Mouse (Mus musculus) myocyte (in vitro differentiated cells): ENCODE measurements at regions not wholly inside any gene's neighbourhood (a gene's known extent, or its start where the extent isn't known, plus 50 kb on each side); places are given as distances from the start of the nearest gene placed in this dataset.
A peak's percentile ranks its signal among the peaks of the same experiment; 100 is the strongest.

Source experiments
- H3K27me3 ChIP-seq: one replicate; pipeline ENCODE4 v1.6.1; 2011; ENCODE audit not compliant: control insufficient read depth, insufficient read depth, insufficient read length
- H3K36me3 ChIP-seq: one replicate; pipeline ENCODE4 v1.6.1; 2011; ENCODE audit not compliant: control insufficient read depth, insufficient read depth
- H3K4me2 ChIP-seq: one replicate; pipeline ENCODE4 v1.6.1; 2011; ENCODE audit warnings: low read depth, control low read depth
- H3K4me3 ChIP-seq: one replicate; pipeline ENCODE4 v1.5.1; 2011; ENCODE audit warnings: mild to moderate bottlenecking, control low read depth, moderate library complexity
- H3K79me2 ChIP-seq: one replicate; pipeline ENCODE4 v1.6.1; 2011; ENCODE audit not compliant: control insufficient read depth, insufficient read depth
- H3ac ChIP-seq: one replicate; pipeline ENCODE4 v1.6.1; 2011; ENCODE audit not compliant: control insufficient read depth, insufficient read length
- CEBPB ChIP-seq: IDR thresholded peaks from 2 replicates; pipeline ENCODE4 v1.6.1; 2011; ENCODE audit warnings: mild to moderate bottlenecking, moderate library complexity; ENCODE audit not compliant: poor library complexity, insufficient read depth, severe bottlenecking
- E2F4 ChIP-seq: IDR thresholded peaks from one replicate; pipeline ENCODE4 v1.6.1; 2011; ENCODE audit warnings: mild to moderate bottlenecking, control low read depth, moderate library complexity; ENCODE audit not compliant: insufficient read depth
- MAX ChIP-seq: IDR thresholded peaks from one replicate; pipeline ENCODE4 v1.6.1; 2011; ENCODE audit warnings: low read depth, mild to moderate bottlenecking, control low read depth
- MYOD1 ChIP-seq, 3 experiments: IDR thresholded peaks; one replicate each; pipeline ENCODE4 v1.6.1; 2011; ENCODE audit warnings: control low read depth in 2 of 3, low read depth in 2 of 3, mild to moderate bottlenecking in 2 of 3, moderate library complexity in 1 of 3; ENCODE audit not compliant: insufficient read length in 2 of 3, control insufficient read depth in 1 of 3
- MYOG ChIP-seq, 3 experiments: IDR thresholded peaks; one replicate each; pipeline ENCODE4 v1.6.1; 2011; ENCODE audit warnings: control low read depth in 2 of 3, low read depth in 2 of 3, mild to moderate bottlenecking in 2 of 3; ENCODE audit not compliant: insufficient read length in 2 of 3, control insufficient read depth in 1 of 3, insufficient read depth in 1 of 3
- POLR2A ChIP-seq: IDR thresholded peaks from one replicate; pipeline ENCODE4 v1.6.1; 2011; ENCODE audit warnings: low read depth, mild to moderate bottlenecking, control low read depth, moderate library complexity; ENCODE audit not compliant: insufficient read length
- POLR2AphosphoS2 ChIP-seq: IDR thresholded peaks from one replicate; pipeline ENCODE4 v1.6.1; 2011; ENCODE audit warnings: low read depth, control low read depth; ENCODE audit not compliant: insufficient read length
- REST ChIP-seq: IDR thresholded peaks from one replicate; pipeline ENCODE4 v1.6.1; 2011; ENCODE audit warnings: mild to moderate bottlenecking, control low read depth, moderate library complexity; ENCODE audit not compliant: insufficient read depth, insufficient read length
- SRF ChIP-seq: IDR thresholded peaks from one replicate; pipeline ENCODE4 v1.6.1; 2011; ENCODE audit warnings: low read depth; ENCODE audit not compliant: control insufficient read depth, insufficient read length
- TCF12 ChIP-seq: IDR thresholded peaks from one replicate; pipeline ENCODE4 v1.6.1; 2011; ENCODE audit warnings: mild to moderate bottlenecking, control low read depth; ENCODE audit not compliant: poor library complexity, insufficient read depth, severe bottlenecking
- TCF3 ChIP-seq: IDR thresholded peaks from one replicate; pipeline ENCODE4 v1.6.1; 2011; ENCODE audit warnings: low read depth, control low read depth; ENCODE audit not compliant: insufficient read length
- USF1 ChIP-seq: IDR thresholded peaks from one replicate; pipeline ENCODE4 v1.6.1; 2011; ENCODE audit warnings: low read depth, mild to moderate bottlenecking, control low read depth, moderate library complexity

DNA sequence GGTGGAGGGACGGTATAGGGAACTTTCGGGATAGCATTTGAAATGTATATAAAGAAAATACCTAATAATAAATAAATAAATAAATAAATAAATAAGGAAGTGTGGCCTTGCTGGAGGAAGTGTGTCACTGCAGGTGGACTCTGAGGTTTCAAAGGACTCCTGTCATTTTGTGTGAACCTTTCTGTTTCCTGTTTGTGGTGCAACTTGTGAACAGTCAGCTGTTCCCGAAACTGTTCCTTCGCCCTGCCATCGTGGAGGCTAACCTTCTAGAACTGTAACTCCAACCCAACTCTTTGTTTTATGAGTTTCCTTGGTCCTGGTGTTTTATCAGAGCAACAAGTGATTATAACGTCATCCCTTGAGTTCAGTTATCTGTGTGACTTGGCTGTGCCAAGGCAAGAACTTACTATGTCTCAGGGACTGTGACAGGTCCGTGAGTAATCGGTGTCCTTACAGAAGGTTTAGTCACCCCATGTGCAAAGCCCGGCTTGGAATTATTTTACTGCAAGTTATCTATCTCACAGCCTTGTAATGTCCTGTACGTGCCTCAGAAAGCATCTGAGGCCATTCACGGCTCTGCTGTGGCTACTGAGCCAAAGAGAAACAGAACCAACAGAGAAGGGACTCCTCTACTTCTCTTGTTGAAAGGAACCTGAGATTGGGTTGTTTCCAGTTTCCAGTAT, 121.0 kb upstream of the L3mbtl4 start:
- no peak overlapping the region for H3ac ChIP-seq
- H3K4me3 ChIP-seq: no peak overlapping the region
- H3K79me2 ChIP-seq: no peaks in the 10 kb centered on the region
- no peaks in the 10 kb centered on the region for H3K36me3 ChIP-seq
- no peaks in the 10 kb centered on the region for H3K27me3 ChIP-seq
- H3K4me2 ChIP-seq: peak overlapping the region; percentile 72
- TF ChIP-seq POLR2AphosphoS2: no peak
- TF ChIP-seq MYOG (IDR thresholded peaks at IDR 0.05; ENCODE audit: control insufficient read depth in 1 of 3, insufficient read depth in 1 of 3, insufficient read length in 2 of 3, low read depth in 2 of 3): no peak
- no peak for TF ChIP-seq USF1
- TF ChIP-seq E2F4: no peak
- TF ChIP-seq MYOD1 (IDR thresholded peaks at IDR 0.05; ENCODE audit: control insufficient read depth in 1 of 3, insufficient read length in 2 of 3, low read depth in 2 of 3): no peak
- no peak for TF ChIP-seq SRF
- TF ChIP-seq REST: no peak
- TF ChIP-seq CEBPB: no peak; the same call in 1 of the 2 replicates
- TF ChIP-seq TCF12: no peak

DNA sequence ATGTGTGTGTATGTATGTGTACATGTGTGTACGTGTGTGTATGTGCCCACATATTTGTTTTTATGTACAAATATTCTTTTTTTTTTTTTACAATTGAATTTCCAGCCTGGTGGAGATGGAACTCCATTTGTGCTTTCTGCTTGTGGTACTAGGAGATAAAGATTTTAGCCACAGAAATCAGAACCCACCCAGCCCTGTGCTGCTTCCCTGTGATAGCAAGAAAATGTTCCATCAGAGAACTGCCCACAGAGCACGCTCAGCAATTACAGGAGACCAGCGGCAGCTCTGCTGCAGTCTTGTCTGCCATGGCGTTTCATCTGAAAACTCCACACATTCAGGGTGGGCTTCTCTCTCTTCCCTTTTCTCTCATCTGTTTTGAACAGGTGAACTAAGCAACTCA, 118.7 kb upstream of the L3mbtl4 start:
- Histone ChIP-seq H3K27me3 (no peaks in the 10 kb centered on the region), H3ac (no peak overlapping the region), H3K36me3 (no peaks in the 10 kb centered on the region), H3K4me2 (no peak overlapping the region), H3K79me2 (no peaks in the 10 kb centered on the region), H3K4me3 (no peak overlapping the region)
- TF ChIP-seq REST (no peak), CEBPB (no peak), MYOD1 (IDR thresholded peaks at IDR 0.05; ENCODE audit: control insufficient read depth in 1 of 3, insufficient read length in 2 of 3, low read depth in 2 of 3) (no peak), POLR2A (no peak), TCF12 (no peak), TCF3 (no peak), POLR2AphosphoS2 (no peak), MAX (no peak), MYOG (IDR thresholded peaks at IDR 0.05; ENCODE audit: control insufficient read depth in 1 of 3, insufficient read depth in 1 of 3, insufficient read length in 2 of 3, low read depth in 2 of 3) (no peak)

DNA sequence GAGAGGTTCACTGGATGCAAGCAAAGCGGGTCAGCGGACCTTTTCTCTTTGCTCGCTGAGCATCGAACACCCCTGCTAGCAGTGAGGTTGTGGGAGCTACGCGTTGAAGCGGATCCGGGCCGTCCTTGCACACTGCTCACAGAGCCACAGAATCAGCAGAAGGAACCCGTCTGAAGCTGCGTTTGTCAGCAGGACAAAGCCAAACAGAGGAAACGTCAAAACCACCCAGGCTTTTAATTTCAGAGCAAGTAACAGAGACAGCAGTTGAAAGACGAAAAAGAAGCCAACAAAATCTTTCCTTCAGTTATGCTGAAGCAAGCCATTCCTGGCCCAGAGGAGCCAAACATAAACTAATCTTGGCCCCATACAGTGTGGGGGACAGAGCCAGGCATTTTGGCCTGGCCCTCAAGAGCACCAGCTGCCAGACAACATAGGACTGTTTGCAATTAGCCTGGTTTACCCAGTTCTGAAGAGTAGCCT, 115.4 kb upstream of the L3mbtl4 start:
- Histone ChIP-seq H3K79me2 (no peaks in the 10 kb centered on the region), H3K36me3 (no peaks in the 10 kb centered on the region), H3K27me3 (no peaks in the 10 kb centered on the region), H3K4me2 (no peak overlapping the region), H3K4me3 (no peak overlapping the region), H3ac (no peak overlapping the region)
- TF ChIP-seq POLR2AphosphoS2: no peak

- Histone ChIP-seq H3K79me2 (no peaks in the 10 kb centered on the region), H3K36me3 (no peaks in the 10 kb centered on the region), H3ac (no peak overlapping the region), H3K4me3 (no peak overlapping the region), H3K4me2 (no peak overlapping the region), H3K27me3 (no peaks in the 10 kb centered on the region)
- TF ChIP-seq MAX: no peak
- no peak for TF ChIP-seq POLR2AphosphoS2
- no peak for TF ChIP-seq TCF3
- no peak for TF ChIP-seq SRF
- TF ChIP-seq MYOD1 (IDR thresholded peaks at IDR 0.05; ENCODE audit: control insufficient read depth in 1 of 3, insufficient read length in 2 of 3, low read depth in 2 of 3): no peak
- TF ChIP-seq USF1: no peak
These were observed 112.5 kb upstream of the L3mbtl4 start for GRCm38 (mm10) chr17:68161107-68161506.

DNA sequence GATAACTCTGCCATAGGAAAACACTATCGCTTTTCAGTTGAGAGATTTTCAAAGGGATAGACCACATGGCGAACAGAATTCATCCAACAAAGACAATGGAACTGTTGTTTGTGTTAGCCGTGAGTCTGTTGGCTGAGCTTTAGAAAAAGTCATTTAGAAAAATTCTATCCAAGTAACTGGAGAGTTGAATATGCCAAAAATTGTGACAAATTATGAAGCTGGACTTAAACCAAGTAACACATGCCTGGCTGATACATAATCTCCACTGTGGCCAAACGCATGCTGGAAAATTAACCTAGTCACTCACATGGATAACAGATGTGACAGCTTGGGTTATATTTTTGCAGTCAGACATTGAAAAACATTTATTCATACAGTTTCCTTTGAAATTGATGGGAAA, 110.1 kb upstream of the L3mbtl4 start:
- Histone ChIP-seq H3K79me2 (no peaks in the 10 kb centered on the region), H3K4me2 (peak overlapping the region; percentile 25), H3K36me3 (no peaks in the 10 kb centered on the region), H3ac (no peak overlapping the region), H3K4me3 (no peak overlapping the region), H3K27me3 (no peaks in the 10 kb centered on the region)
- TF ChIP-seq TCF3 (no peak), CEBPB (no peak), MYOD1 (IDR thresholded peaks at IDR 0.05; ENCODE audit: control insufficient read depth in 1 of 3, insufficient read length in 2 of 3, low read depth in 2 of 3) (no peak), POLR2AphosphoS2 (no peak), SRF (no peak), TCF12 (peak; percentile 34), REST (no peak), E2F4 (no peak)
